Mouse (Mus musculus) forelimb bud, embryonic 11.5 days (tissue): ENCODE data around the gene Cars2.
"Not testable (repeated sequence)": the region's sequence is repeated elsewhere in the genome, so short reads cannot be mapped to it uniquely, and the experiment has no call there.

Experiments used
- DNase-seq: peaks from one replicate; pipeline ENCODE4 v3.0.0-alpha.2; 2012; ENCODE audit warnings: low read depth, low spot score

Gene Cars2

DNA sequence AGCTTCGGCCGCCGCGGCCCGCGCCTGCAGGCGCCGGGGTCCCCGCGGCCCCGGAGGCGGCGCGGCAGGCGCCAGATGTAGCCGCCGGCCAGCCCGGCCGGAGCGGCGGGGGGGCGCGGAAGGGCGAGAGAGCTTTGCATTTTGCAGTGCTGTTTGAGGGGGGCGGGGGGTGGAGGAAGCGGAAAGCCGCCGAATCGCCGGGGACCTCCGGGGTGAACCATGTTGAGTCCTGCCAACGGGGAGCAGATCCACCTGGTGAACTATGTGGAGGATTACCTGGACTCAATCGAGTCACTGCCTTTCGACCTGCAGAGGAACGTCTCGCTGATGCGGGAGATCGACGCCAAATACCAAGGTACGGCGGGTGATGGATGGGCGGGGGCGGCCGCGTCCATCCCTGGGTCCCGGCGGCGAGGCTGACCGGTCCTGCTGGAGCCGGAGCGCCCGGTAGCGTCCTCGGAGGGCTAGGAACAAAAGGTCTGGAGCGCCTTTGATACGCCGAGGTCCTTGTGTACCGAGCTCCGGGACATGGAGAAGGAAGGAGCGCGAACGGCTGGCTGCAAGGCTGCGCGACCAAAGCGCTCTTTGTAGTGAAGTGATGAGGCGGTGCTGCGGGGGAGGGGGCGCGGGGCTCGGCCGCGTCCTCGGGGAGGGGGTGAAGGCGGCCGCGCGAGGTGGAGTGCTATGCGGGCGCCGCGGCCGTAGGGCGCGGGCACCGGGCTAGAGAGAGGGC is 6.3 kb upstream of the Cars2 start:
- peak; percentile 18 for DNase-seq

- peak; percentile 99 for DNase-seq
These were observed 5.4 kb upstream of the Cars2 start for GRCm38 (mm10) chr8:11555720-11556591.

DNA sequence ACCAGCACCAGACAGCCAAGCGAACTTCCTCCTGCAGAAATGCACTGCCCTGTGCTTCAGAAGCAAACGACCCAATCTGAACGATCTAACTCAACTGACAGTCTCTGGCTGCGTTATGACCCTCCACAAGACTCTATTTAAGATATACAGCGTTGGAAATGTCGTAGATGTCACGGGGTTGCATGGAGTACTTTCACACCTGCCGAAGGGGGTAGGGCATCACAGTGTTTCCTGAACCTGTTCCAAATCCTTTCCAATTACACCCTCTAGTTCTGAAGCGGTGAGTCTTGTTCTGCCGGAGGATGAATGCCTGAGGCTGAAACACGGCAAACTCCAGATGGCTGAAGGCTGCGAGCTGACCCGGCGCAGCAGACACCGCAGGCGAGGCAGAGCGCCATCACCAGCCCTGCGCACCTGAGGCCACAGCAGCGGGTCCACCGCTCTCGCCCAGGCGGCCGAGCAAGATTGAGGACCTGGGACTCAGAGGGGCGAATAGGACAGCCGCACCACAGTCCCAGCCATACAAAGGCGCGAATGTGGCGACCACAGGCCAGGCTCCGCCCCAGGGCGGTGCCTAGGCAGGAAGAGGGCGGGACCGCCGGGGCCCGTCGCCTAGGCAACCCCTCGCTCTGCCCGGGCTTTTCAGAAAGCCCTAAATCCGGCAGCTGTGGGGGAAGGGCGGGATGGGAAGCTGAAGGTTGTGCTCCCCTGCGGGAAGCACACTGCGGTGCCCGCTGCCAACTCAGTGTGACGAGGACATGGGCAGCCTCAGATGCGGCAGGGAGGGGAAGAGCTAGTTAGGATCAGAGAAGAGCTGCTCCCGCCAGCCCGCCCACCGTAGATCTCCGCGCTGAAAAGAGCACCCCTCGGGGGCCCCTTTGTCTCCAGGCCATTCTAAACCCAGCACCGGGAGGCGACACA is 4.5 kb upstream of the Cars2 start, which contains the start of gene Ing1:
Gene Ing1 (plus strand): TSS at position 773 of the 921 bp plus-strand sequence.
- peak; percentile 99 for DNase-seq

GRCm38 (mm10) chr8:11552390-11552789 is 1.8 kb upstream of the Cars2 start:
- no peak for DNase-seq

DNA sequence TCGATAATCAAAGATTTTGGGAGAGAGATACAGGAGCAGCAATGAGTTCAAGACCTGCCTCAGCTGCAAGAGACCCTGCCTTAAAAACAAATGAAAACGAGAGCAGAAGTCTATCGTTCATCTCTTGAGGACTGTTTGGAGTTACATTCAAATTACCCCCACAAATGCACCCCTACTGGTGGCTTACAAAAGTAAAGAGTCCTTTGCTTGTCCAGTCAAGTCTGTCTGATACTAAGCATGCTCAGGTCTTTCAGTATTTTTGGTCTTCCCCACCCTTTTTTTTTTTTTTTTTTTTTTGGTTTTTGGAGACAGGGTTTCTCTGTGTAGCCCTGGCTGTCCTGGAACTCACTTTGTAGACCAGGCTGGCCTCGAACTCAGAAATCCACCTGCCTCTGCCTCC is 914 bp upstream of the Cars2 start:
- not testable (repeated sequence) for DNase-seq

GRCm38 (mm10) chr8:11549706-11550105 is 877 bp downstream of the Cars2 start:
- DNase-seq: peak; percentile 45

DNA sequence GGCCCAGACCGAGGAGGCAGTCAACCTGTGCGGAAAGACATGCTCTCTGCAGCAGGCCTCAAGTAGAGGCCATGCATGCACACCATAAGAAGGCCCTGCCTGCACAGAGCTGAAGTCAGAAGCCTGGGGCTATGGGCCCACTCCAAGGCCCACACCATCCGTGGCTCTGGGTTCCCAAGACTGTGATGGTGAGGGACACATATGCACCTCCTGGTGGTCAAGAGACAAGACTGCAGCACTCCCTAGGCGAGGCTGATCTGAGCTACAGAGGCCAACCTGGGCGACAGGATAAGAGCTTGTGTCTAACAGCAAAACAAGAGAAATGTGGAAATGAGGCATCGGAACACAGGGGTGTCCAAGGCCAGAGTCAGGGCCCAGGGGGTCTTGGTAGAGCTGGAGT is 3.5 kb downstream of the Cars2 start:
- peak; percentile 6 for DNase-seq

- peak; percentile 54 for DNase-seq
These were observed 6.2 kb downstream of the Cars2 start for GRCm38 (mm10) chr8:11544386-11544785.

- no peak for DNase-seq
These were observed 7.7 kb downstream of the Cars2 start for GRCm38 (mm10) chr8:11542866-11543265.

DNA sequence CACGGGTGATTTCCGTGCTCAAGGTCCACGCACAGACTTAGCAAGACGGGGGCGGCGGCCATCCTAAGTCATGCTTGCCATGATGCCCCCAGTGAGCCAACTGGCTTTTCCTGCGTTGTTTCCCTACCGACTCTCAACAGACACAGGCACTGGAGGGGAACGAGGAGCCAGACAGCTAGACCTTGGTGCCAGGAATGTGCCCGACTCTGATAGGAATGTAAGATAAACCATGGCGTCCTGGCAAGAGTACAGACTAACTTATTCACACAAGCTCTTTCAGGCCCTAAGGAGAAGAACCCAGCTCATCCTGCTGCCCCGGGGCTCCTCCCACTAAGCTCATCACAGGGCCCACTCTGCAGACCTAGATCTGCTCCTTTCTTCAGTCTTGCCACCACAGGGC is 8.6 kb downstream of the Cars2 start:
- DNase-seq: no peak

GRCm38 (mm10) chr8:11540182-11540581 is 10.4 kb downstream of the Cars2 start:
- no peak for DNase-seq

GRCm38 (mm10) chr8:11539049-11539448 is 11.5 kb downstream of the Cars2 start:
- no peak for DNase-seq

GRCm38 (mm10) chr8:11534494-11534893 is 16.1 kb downstream of the Cars2 start:
- no peak for DNase-seq

DNA sequence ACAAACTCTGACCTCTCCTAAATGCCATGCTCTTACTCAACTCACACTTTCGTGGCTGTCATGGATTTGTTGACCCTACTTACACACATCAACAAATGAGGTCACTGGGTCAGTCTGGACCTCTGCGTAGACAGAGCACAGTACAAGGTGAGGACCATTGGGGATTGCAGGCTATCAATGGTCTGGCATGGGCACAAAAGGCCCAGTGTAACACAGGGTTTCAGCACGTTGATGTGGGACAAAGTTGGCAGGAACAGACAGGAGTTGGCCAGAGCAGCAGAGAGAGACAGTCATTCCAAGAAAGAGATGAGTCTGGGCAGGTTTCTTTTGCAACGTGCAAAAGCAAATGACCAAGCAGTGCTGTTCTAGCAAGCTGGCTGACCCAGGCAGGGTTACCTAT is 19.7 kb downstream of the Cars2 start:
- DNase-seq: no peak

GRCm38 (mm10) chr8:11530155-11530770 is 20.3 kb downstream of the Cars2 start:
- DNase-seq: no peak

- DNase-seq: no peak
These were observed 27.3 kb downstream of the Cars2 start for GRCm38 (mm10) chr8:11523331-11523730.

GRCm38 (mm10) chr8:11518676-11519075 is 31.9 kb downstream of the Cars2 start:
- no peak for DNase-seq

DNA sequence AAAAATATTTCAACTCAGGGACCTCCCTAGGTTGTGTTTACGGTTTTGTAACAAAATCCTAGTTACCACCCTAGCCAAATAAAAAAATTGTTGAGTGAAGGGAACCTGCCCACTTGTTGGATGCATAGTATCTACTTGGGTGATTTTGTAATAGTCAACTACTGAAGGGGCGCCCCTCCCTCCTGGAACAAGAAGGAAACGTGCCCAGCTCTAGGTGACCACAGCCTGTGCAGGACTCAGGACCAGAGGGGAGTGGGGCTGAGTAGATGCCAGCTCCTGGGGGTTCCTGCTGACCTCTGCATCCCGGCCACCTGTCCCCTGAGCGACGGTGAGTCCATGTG is 32.6 kb downstream of the Cars2 start:
- no peak for DNase-seq

GRCm38 (mm10) chr8:11517366-11518055 is 33.1 kb downstream of the Cars2 start:
- DNase-seq: no peak

DNA sequence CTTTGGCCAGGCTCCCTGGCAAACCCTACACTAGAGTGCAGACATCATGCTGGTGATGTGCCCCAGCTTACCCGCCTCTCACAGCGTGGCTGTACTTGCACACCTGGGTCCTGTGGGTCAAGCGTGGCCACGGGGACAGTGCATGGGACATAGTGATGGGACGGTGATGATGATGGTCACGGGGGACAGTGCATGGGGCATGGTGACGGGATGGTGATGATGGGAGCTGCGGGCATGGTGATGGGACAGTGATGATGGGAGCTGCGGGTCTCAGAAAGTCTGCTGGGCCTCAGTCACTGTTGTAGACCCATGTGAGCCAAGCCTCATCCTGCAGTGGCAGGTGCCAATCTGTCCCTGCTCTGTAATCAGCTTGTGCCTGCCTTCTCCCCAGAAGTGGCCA is 34.3 kb downstream of the Cars2 start:
- no peak for DNase-seq

- no peak for DNase-seq
These were observed 37.3 kb downstream of the Cars2 start for GRCm38 (mm10) chr8:11513247-11513646.
